Mouse (Mus musculus) kidney, embryonic 14.5 days (tissue): ENCODE results near the gene Rab37. TPM values are rescaled to one million over a fixed set of nuclear protein-coding genes. Genes with fewer than 3 reads are reported as not detected.

Experiments
- ATAC-seq: fragments of 200-750 bp; cut with Nextera tagmentation; 2 replicates; pipeline ENCODE4 v1.8.0; 2017; ENCODE audit warnings: moderate number of reproducible peaks, mild to moderate bottlenecking, moderate TSS enrichment, moderate library complexity; ENCODE audit not compliant: low FRiP score, low TSS enrichment
- H3K27ac ChIP-seq: fragments of 300-500 bp; sonication (generic); 2 replicates; pipeline ENCODE4 v1.5.1; 2014; ENCODE audit warnings: low read depth, mild to moderate bottlenecking, low read length, moderate library complexity, mixed read lengths
- H3K27me3 ChIP-seq: fragments of 300-500 bp; sonication (generic); 2 replicates; pipeline ENCODE4 v1.6.1; 2014; ENCODE audit warnings: mild to moderate bottlenecking, low read length; ENCODE audit not compliant: control insufficient read depth, insufficient read depth
- H3K36me3 ChIP-seq: fragments of 300-500 bp; sonication (generic); 2 replicates; pipeline ENCODE4 v1.6.1; 2014; ENCODE audit warnings: low read length, mixed read lengths; ENCODE audit not compliant: control insufficient read depth, insufficient read depth
- H3K4me1 ChIP-seq: fragments of 300-500 bp; sonication (generic); 2 replicates; pipeline ENCODE4 v1.6.1; 2014; ENCODE audit warnings: low read length, mixed read lengths; ENCODE audit not compliant: control insufficient read depth, insufficient read depth
- H3K4me2 ChIP-seq: fragments of 300-500 bp; sonication (generic); replicated peaks from 2 replicates; pipeline ENCODE4 v1.6.1; 2014; ENCODE audit warnings: low read depth, mild to moderate bottlenecking, low read length
- H3K4me3 ChIP-seq: fragments of 300-500 bp; sonication (generic); 2 replicates; pipeline ENCODE4 v1.5.1; 2014; ENCODE audit warnings: mild to moderate bottlenecking, low read length
- H3K9ac ChIP-seq: fragments of 300-500 bp; sonication (generic); 2 replicates; pipeline ENCODE4 v1.6.1; 2014; ENCODE audit warnings: low read depth, mild to moderate bottlenecking, low read length, moderate library complexity
- H3K9me3 ChIP-seq: fragments of 300-500 bp; sonication (generic); 2 replicates; pipeline ENCODE4 v1.6.1; 2016; ENCODE audit warnings: low read length; ENCODE audit not compliant: control insufficient read depth
- WGBS: fragments of 180-500 bp; shearing (Covaris S2); extraction: QIAGEN DNeasy Blood & Tissue Kit; methylation state at CpG from one replicate; pipeline ENCODE4 v1.1.7; 2014; 5-methylcytosine and 5-hydroxymethylcytosine counted together
- polyA plus RNA-seq: library from polyadenylated mRNA; unstranded; fragments of >200 nt; fragmentation: Nextera tagmentation; extraction: Ambion mirVana; gene quantifications from 2 replicates; pipeline ENCODE4 v1.2.1, GENCODE M21; 2014

Rab37 gene
- 0.96 and 1.2 TPM in 2 replicates for polyA plus RNA-seq

DNA sequence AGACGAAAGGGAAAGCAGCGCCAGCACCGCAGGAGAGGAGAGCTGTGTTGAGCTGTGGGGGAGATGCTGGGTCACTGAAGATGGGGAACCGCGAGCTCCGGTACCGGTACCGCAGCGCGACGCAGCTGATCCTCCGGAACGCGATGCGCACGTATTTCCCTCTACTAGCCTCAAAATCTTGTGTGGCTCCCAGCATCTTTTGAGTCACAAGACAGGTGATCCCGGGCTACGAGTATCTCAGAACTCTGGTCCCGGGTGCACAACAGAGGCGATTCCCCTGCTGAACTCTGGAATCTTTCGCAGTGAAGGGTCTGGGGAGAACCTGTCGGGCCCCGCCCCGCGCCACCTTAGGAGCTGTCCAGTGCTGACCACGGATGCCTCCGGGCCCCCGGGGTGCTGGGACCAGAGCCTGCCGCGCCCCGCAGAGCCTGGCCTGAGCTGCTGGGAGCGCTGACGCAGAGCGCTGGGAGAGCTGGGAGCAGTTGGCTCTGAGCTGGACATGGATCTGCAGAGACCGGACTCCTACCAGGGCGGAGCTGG is at the start of gene Rab37:
Rab37 (plus strand) TSS at position 70 of the 540 bp plus-strand sequence.
- Histone ChIP-seq H3K4me1 (no peaks in the 10 kb centered on the region), H3K9ac (no peak within 1 kb of the TSS), H3K9me3 (peaks cover 6% of the 10 kb centered on the region; the same call in 1 of the 2 replicates), H3K27ac (no peak within 1 kb of the TSS), H3K27me3 (peaks cover 22% of the 10 kb centered on the region), H3K36me3 (no peaks in the 10 kb centered on the region), H3K4me3 (peak within 1 kb of the TSS; percentile 9; the same call in 1 of the 2 replicates), H3K4me2 (peak within 1 kb of the TSS; percentile 11; the same call in 1 of the 2 replicates)
- peak; percentile 81 for ATAC-seq
- WGBS: 3% methylated on average over 36 of the region's 36 CpGs

DNA sequence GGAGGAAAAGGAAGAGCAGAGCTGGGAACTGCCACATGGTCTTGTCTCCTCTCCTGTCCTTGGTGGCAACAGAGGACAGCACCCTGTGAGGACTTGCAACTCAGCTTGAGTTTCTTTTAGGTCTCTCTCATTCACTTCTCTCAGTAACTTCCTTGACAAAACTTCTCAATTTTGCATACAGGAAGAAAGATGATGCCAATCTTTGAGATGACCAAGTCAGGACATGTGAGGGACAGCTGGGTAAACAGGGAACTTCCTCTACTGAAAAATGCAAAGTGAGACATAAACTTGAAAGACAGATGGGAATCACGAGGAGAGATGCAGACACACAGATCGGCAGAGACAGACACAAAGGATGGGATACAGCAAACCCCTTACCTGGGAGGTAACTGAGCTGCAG is 43.0 kb upstream of the Rab37 start, which contains the start of gene Cd300ld3:
Cd300ld3 (minus strand) TSS at position 151 of the 400 bp plus-strand sequence.
- no peaks in the 10 kb centered on the region for H3K4me1 ChIP-seq
- H3K36me3 ChIP-seq: no peaks in the 10 kb centered on the region
- 78% methylated on average over 2 of the region's 2 CpGs for WGBS
- H3K27ac ChIP-seq: no peak within 1 kb of the TSS
- H3K4me2 ChIP-seq: no peak within 1 kb of the TSS
- ATAC-seq: no peak
- no peaks in the 10 kb centered on the region for H3K27me3 ChIP-seq
- no peak within 1 kb of the TSS for H3K9ac ChIP-seq
- no peak within 1 kb of the TSS for H3K4me3 ChIP-seq
- H3K9me3 ChIP-seq: no peaks in the 10 kb centered on the region

DNA sequence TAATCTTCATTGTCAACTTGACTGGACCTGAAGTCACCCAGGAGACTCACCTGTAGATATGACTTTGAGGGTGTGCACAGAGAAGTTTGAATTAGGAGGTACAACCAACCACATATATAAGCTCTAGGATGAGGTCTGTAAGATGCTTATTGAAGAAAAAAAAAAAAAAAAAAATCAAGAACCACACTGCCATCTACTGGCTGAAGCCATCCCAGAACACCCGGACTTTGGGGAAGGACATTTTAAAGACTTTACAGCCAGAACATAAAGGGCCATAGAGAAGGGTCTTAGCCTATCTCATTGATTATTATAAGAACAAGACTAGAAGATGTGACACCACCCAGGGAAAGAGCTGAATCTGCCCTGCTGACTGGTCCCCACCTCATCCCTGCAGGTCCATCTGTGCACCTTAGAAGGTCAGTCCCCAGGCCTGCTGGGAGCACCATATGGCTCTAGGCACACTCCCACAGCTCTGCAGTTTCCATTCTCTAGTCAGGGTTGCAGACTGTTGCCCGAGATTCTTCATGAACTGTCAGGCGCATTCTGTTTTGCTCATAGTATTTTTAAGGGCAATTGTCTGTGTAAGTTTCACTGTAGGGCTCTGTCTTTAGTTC is 41.8 kb upstream of the Rab37 start:
- Histone ChIP-seq H3K9ac (no peak overlapping the region), H3K4me1 (no peaks in the 10 kb centered on the region), H3K4me2 (no peak overlapping the region), H3K9me3 (no peaks in the 10 kb centered on the region), H3K36me3 (no peaks in the 10 kb centered on the region), H3K27me3 (no peaks in the 10 kb centered on the region), H3K4me3 (no peak overlapping the region), H3K27ac (no peak overlapping the region)
- WGBS: 37% methylated on average over 3 of the region's 3 CpGs
- no peak for ATAC-seq

DNA sequence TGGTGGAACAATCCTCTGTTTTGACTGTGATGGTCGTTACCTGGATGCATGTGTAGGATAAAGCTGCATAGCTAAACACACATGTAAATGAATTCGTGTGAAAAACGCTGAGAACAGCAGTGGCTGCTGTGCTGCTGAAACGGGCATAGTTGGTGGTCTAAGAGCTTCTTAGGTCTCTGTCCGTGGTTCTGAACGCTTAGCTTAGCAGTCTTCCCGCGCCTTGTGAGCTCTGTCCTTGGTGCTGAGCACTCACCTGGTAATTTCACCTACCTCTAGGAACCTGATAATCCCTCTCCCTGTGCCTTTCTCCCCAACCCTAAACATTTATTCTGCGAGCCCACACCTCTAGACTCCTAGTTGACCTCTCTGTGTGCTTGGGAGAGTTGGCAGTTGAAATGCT is 39.0 kb upstream of the Rab37 start:
- no peaks in the 10 kb centered on the region for H3K9me3 ChIP-seq
- WGBS: 1% methylated on average over 9 of the region's 9 CpGs
- no peak overlapping the region for H3K27ac ChIP-seq
- no peak overlapping the region for H3K4me2 ChIP-seq
- no peaks in the 10 kb centered on the region for H3K4me1 ChIP-seq
- no peak overlapping the region for H3K4me3 ChIP-seq
- H3K9ac ChIP-seq: no peak overlapping the region
- no peak for ATAC-seq
- no peaks in the 10 kb centered on the region for H3K27me3 ChIP-seq
- H3K36me3 ChIP-seq: no peaks in the 10 kb centered on the region

DNA sequence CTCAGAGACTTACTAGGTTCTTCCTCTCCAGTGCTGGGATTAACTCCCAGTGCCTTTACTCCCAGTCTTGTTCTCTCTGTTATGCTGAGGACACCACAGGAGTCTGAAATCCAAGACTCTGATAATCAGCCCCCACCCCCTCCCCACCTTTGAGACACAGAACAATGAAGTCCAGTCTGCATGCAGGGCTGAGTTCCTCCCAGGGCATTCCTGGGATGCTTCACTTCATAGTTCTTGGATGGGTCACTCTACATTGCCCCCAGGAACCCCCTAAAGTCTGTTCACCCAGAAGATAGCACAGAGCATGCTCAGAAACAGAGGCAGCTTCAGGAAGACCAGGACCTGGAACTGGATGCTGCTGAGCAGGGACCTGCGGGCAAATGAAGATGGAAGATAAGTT is 38.2 kb upstream of the Rab37 start:
- H3K9ac ChIP-seq: no peak overlapping the region
- H3K4me2 ChIP-seq: no peak overlapping the region
- 100% methylated on average over 1 of the region's 1 CpGs for WGBS
- H3K36me3 ChIP-seq: no peaks in the 10 kb centered on the region
- H3K9me3 ChIP-seq: no peaks in the 10 kb centered on the region
- ATAC-seq: no peak
- H3K4me1 ChIP-seq: no peaks in the 10 kb centered on the region
- no peaks in the 10 kb centered on the region for H3K27me3 ChIP-seq
- H3K27ac ChIP-seq: no peak overlapping the region
- H3K4me3 ChIP-seq: no peak overlapping the region

DNA sequence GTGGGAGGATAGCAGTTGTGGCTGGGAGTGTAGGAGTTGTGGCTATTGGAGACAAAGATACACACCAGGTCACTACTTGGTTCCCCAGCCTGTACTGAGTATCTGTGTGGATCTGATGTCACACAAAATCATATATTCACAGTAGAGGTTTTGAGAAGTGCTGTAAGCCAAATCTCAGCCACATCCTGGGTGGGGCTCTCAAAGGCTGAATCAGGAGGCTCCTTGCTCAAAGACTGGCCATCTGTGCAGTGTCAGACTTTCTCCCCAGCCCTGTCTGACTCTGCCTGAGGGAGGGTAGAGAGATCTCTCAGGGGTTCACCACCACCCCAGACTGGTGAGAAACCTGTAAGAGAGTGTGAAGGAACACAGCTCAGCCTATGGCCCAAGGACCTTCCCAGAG is 36.7 kb upstream of the Rab37 start:
- H3K4me1 ChIP-seq: no peaks in the 10 kb centered on the region

DNA sequence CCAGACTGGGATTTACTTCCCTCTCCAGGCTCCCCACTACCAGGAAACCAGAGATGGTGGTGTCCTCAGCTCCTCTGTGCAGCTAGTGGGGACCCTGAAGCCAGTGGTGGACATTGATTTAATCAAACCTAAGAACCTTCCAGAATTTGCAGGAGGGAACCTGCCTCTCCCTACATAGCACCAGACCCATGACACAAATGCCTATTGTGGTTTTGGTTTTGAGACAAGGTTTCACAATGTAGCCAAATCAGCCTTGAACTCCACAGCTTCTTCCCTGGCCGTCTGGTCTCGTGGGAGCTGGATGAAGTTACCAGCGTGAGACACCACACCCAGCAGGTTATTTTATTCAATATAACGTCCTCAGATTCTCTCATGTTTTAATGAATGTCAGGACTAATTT is 32.5 kb upstream of the Rab37 start:
- Histone ChIP-seq H3K27me3 (no peaks in the 10 kb centered on the region), H3K36me3 (no peaks in the 10 kb centered on the region), H3K4me1 (no peaks in the 10 kb centered on the region), H3K27ac (no peak overlapping the region), H3K9me3 (no peaks in the 10 kb centered on the region), H3K4me2 (no peak overlapping the region), H3K9ac (no peak overlapping the region), H3K4me3 (no peak overlapping the region)
- WGBS: 67% methylated on average over 4 of the region's 4 CpGs
- ATAC-seq: no peak

More for the DNA sequence above, 36.7 kb upstream of the Rab37 start:
- no peak for ATAC-seq
- H3K27ac ChIP-seq: no peak overlapping the region
- H3K4me3 ChIP-seq: no peak overlapping the region
- H3K9ac ChIP-seq: no peak overlapping the region
- H3K27me3 ChIP-seq: no peaks in the 10 kb centered on the region
- no peaks in the 10 kb centered on the region for H3K36me3 ChIP-seq
- H3K9me3 ChIP-seq: no peaks in the 10 kb centered on the region
- H3K4me2 ChIP-seq: no peak overlapping the region

DNA sequence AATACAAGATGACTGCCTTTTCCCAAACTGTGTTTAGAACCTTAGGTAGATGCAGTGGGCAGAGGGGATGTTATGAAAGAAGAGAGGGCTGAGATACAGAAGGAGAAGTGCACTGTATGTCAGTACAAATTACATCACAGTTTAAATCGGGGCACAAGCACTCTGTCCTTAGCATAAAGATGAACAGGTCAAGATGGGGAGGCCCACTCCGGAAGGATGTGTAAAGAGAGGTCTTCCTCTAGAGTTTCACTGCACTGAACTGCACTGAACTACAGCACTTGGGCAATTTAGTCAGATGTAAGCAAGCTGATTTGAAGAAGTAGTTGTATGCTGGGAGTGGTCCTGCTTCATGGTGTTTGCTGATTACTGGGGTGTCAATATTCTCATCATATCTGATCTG is 31.4 kb upstream of the Rab37 start:
- no peak overlapping the region for H3K27ac ChIP-seq
- H3K36me3 ChIP-seq: no peaks in the 10 kb centered on the region
- no peaks in the 10 kb centered on the region for H3K9me3 ChIP-seq
- H3K27me3 ChIP-seq: no peaks in the 10 kb centered on the region
- no peak for ATAC-seq
- no peak overlapping the region for H3K9ac ChIP-seq
- 85% methylated on average over 2 of the region's 2 CpGs for WGBS
- H3K4me2 ChIP-seq: no peak overlapping the region
- no peaks in the 10 kb centered on the region for H3K4me1 ChIP-seq
- no peak overlapping the region for H3K4me3 ChIP-seq

DNA sequence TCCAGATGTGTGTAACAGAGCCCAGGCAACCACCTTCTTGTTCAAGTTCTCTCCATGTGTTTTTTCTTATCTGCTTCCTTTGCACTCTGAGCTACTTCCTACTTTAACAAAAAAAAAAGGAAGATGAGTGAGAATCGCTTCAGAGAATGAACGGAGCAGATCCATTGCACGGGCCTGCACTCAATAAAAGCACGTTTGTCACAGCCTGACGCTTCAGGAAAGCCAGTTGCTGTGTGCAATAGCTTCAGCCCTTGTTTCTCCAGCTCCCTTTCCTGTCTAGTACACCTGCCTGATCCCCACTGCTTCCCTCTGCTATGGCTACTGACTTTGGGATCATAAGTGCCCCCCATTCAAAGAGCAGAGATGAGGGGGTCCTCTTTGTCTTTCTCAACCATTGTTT is 29.2 kb upstream of the Rab37 start, which contains the start of gene Cd300e:
Cd300e (minus strand) TSS at position 101 of the 400 bp plus-strand sequence.
- no peak for ATAC-seq
- no peak within 1 kb of the TSS for H3K27ac ChIP-seq
- no peaks in the 10 kb centered on the region for H3K9me3 ChIP-seq
- H3K27me3 ChIP-seq: no peaks in the 10 kb centered on the region
- no peak within 1 kb of the TSS for H3K4me3 ChIP-seq
- H3K4me1 ChIP-seq: no peaks in the 10 kb centered on the region
- H3K4me2 ChIP-seq: no peak within 1 kb of the TSS
- 19% methylated on average over 5 of the region's 5 CpGs for WGBS
- no peak within 1 kb of the TSS for H3K9ac ChIP-seq
- H3K36me3 ChIP-seq: no peaks in the 10 kb centered on the region
